Mouse (Mus musculus) spleen, adult 18-20 months (tissue): ENCODE data around the gene Sema4b.

Experiments used
- DNase-seq, 2 experiments: peaks; one replicate each; pipeline ENCODE4 v3.0.0; 2022; ENCODE audit warnings: mixed read lengths in 2 of 2

Gene Sema4b

DNA sequence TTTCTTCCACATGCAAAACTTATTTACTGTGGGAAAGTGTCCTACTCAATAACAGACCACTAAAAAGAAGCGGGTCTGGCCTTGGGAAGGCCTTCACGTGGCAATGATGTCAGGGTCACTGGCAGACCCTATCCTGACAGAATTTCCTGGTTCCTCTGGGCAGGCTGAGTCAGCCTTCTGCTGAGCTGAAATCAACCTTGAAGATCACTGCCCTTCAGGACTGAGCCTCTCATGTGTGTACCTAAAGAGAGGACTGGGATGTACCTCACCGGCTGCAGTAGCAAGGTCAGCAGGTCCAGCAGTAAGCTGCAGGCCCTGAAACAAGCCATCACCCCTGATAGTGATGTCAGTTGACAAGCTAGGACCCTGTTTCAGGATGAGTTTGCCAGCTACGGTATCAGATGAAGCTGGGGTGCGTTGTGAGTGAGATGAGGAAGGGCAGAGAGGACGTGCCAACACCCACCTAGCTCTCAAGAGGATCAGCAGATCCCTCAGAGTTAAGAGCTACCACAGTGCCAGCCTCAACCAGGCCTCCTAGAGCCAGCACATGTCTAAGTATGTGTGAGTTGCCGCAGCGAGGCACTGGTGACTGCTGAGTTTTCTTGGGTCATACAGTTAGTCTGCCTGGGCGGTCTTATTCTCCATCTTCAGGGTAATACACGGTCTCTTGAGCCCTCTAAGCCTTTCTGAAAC lies 8.5 kb upstream of the Sema4b start:
- DNase-seq = no peak

DNA sequence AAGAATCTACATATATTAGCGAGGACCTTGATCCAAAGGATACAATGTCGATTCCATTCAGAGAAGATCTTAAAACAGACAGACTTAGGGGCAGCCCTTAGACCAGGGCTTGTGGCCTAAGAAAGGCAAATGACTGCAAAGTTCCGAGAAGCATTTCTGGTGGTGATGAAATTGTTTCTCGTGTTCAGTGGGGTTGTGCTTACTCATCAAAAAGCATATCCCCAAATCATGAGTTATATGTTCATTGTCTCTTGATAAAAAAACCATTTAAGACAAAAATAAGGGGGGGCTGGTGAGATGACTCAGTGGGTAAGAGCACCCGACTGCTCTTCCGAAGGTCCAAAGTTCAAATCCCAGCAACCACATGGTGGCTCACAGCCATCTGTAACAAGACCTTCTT lies 7.3 kb upstream of the Sema4b start:
- no peak for DNase-seq

DNA sequence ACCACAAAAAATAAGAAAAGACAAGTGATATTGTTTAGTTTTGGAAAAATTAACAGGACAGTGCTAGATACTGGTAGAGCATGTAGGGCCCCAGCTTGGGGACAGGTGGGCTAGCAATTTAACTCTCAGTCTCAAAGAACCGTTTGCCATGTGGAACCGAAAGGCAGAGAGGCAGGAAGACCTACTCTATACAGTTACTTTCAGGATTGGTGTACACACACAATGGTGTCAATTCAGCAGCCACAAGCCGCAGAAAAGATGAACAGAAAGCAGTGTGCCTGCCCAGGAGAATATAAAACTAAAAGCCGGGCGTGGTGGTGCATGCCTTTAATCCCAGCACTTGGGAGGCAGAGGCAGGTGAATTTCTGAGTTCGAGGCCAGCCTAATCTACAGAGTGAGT lies 6.9 kb upstream of the Sema4b start:
- peak in 1 of 2 experiments; percentile 38 for DNase-seq

DNA sequence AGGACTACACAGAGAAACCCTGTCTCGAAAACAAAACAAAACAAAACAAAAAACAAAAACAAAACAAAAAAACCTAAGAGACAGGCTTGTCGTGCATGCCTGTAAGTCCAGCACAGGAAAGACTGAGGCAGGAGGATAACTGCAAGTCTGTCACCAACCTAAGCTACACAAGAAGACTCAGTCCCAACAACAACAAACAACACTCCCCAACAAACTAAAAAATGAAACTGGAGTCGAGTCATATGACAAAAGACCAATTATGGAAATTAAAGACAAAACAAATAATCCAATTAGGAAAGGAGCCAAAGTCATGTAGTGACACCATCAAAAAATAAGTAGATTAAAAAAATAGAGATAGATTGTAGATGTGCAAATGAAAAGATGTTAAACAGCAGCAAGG lies 6.4 kb upstream of the Sema4b start:
- no peak for DNase-seq

DNA sequence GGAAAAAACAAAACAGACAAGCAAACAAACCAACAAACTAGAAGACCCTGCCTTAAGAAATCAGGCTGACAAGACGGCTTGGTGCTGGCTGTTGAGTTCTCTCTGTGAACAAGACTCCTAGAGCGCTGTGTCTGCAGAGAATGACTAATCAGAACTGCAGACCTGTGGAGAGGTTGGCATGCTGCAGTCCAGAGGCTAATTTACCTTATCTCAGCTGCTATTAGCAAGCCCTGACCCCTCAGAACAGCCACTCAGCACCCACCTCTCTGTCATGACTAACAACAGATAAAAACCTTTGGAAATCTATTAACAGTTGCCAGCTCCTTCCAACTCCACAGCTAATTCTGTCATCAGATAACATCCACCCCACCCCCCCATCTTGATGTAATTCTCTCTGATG lies 5.6 kb upstream of the Sema4b start:
- no peak for DNase-seq

DNA sequence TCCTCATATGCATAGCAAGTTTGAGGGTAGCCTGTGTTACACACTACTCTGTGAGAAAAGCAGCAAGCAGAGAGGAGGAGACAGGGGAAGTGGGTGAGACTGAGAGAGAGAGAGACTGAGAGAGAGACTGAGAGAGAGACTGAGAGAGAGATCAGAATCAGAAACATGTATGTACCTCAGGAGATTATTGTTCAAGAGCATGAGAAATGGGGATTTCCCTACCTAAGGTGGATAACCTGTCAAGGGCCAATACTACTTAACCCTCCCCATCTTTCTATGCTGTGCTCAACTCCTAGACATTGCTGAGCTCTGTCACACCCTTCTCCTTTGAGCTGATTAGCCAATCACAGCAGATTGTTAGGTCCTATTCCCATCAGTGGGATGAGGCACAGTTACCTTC lies 4.5 kb upstream of the Sema4b start:
- no peak for DNase-seq

DNA sequence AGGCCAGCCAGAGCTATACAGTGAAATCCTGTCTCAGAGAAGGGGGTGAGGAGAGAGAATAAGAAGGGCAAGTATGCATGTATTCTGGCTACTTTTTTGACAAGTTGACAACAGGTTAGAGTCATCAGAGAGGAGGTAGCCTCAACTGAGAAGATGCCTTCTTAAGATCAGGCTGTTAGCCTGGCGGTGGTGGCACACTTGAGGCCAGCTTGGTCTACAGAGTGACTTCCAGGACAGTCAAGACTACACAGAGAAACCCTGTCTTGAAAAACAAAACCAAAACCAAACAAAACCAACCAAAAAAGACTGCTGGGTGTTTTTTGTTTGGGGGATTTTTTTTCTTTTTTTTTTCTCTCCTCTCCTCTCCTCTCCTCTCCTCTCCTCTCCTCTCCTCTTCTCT lies 3.2 kb upstream of the Sema4b start:
- DNase-seq = no peak

DNA sequence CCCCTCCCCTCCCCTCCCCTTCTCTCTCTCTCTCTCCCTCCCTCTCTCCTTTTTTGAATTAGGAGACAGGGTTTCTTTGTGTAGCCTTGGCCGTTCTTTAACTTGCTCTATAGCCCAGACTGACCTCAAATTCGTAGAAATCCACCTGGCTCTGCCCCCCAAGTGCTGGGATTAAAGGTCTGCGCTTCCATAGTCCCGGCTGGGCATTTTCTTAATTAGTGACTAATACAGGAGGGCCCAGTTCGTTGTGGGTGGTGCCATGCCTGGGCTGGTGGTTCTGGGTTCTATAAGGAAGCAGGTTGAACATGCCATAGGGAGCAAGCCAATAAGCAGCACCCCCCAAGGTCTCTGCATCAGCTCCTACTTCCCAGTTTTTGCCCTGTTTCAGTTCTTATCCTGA lies 2.7 kb upstream of the Sema4b start:
- no peak for DNase-seq

DNA sequence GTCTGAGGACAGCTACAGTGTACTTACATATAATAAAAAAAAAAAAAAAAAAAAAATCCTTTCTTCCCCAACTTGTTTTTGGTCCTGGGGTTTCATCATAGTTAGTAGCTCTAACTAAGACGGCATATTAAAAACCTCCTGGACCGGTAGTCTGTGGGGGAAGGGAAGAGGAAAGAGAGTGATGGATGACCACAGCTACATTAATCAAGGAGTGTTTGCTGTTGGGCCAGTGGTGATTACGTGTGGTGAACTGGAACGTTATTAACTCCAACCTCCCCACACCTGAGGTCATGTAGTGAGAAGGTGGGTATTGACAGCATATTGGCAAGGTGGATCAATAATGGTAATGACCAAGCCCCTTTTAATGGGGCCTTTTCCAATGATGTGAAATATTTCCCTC lies 2.1 kb upstream of the Sema4b start:
- no peak for DNase-seq

DNA sequence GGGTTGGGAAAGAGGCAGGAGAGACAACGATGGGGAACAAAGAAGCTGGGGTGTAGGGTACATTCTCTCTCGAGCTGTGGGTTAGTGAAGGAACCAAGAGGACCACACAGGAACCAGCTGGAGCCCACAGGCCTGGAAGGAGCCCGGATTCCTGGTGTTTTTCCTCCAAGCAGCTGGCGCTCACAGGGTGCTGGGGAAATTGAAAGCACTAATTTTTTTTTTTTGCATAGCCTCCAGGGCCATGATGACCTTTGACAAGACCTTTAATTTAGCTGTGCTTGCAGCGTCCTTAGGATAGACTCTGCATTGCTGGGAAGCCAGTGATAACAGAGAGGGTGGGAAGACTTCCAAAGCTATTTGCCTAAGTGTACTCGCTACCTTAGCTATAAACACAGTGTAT lies 1.7 kb upstream of the Sema4b start:
- no peak for DNase-seq

DNA sequence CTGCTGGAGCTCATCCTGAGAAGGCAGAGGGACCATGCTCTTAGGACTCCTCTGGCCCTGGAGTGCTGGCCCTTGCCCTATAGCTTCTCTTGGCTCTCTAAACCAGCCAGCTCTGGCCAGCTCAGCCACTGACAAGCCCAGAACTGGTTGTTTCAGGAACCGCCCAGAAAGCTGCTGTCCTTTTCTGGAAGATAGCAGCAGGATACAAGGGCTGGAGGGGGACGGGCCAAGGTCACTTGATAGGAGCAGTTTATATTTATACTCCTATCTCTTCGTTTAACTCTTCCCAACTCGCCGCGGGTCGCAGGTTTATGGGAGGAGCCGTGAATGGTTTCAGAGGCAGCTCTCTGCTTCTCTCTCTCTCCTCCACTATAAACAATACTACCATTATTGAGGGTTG lies 620 bp upstream of the Sema4b start:
- DNase-seq = peak in 1 of 2 experiments; percentile 17

DNA sequence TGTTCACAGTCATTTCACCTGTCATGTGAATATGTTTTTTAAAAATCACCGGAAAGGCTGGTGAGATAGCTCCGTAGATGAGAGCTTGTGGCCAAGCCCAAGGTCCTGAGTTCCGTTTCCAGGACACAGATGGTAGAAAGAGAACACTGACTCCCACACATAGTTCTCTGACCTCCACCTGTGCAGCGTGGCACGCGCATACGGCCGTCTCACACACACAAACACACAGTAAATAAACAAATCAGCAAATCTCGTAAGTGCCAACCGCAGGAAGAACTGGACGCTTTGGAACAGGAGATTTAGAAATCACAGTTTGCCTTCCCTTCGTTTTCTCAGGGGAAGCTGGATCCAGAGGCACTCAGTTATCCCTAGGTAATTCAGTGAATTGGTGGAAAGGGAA lies 860 bp downstream of the Sema4b start:
- DNase-seq = no peak

DNA sequence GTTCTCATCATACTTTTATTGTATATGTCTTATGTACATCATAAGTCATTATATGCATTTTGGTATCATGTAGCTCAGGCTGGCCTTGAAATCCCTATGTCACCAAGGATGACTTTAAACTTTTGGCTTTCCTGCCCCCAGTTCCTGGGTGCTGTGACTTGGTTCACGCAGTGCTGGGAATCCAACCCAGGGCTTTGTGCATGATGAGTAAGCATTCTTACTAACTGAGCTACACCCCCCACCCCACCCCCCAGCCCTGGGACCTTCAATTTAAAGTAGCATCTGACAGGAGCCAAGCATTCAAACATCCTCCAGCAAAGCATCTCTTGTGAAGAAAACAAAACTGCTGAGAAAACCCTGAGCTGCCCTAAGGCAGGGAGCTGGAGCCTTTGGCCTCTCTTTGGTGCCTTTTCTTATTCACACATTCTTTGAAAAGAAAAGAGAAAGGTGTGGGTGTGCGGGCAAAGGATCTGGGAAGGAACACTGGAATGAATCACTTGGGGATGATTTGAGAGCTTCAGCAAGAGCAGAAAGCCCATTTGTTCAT lies 2.0 kb downstream of the Sema4b start:
- DNase-seq = no peak

DNA sequence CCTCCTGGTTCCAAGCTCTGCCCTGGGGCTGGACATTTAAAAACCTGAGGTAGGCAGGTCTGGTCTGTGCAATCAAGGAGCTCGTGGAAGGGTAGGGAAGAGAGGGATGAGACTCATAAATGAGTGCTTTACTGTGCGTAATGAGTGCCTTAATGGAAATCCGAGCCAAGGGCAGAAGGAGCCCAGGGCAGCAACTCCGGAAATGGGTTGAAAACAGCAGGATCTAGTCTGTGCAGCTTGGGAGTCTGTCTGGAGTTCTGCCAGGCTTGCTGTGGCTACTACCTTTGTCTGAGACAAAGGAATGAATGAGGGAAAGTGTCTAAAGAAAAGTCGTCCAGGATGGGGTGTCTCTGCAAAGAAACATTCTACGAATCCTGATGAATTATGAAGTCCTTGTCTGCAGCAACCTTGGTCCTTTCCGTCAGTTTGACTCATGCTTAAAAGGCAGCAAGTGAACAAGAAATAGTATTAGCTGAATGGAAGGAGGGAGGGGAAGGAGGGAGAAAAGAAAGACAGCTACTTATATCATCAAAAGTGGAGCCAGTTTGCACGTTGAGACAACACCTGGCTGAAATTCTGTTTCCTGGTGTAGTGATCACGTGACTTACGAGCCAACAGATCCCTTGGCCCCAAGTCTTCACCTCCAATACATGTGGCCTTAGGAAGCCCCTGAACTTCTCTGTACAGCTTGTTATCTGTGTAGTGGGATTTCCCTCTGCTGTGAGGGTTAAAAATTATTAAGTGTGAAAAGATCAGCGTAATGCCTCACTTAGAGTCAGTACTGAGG lies 2.7 kb downstream of the Sema4b start:
- no peak for DNase-seq

DNA sequence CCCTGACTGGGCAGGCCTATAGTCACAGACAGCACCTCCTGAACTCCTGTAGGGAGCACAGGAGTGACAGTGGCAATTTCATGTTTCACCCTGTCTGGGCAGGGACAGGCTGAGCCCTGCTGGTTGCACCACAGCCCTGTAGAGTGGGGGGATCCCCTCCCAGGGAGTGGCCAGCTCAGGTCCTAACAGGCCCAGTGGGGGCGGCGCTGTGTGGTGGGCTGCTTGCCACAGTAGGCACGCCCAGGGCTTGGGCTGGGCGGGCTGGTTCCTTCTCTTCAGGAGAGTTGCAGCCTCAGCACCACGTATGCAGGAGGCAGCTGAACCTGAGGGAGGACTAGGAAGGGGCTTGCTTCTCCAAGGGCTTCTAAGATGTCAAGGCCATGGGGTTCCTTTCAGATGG lies 4.8 kb downstream of the Sema4b start:
- DNase-seq = peak; percentile 68 to 72

DNA sequence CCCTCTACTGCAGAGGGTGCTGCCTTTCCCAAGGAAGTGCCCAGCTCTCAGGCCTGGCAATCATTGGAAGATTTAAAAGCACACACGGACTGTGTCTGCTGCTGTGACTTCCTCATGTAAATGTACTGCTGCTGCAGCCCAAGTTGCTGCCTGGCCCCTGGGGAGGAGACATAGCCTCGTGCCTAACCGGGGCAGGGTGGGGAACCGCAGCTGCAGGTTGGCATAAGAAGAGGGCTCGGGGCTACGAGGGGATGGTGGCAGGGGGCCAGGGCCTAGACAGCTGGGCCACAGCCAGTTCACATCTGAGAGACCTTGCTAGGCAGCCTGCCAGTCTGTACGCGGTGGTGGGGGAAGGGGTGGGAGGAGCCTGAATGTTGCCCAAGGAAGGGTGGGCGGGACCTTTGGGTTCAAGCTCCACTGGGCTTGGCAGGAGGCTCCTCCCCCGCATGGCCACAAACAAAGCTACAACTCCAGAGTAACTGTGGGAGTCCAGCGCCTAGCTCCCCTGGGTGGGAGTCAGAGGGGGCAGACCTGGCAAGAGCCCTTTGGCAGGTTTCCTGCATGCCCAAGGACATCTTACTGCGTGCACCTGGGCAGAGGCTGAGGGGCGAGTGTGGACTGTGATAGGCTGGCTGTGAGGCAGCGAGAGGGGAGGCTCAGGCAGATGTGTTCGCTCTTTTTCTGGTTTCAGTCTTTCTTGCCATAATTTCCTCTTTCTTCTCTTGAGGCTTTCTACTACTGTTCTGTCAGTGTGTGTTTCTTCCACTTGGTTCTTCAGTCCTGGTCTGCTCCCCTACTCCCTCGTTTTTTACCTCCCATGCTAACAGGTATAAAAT lies 5.8 kb downstream of the Sema4b start:
- peak; percentile 85 to 89 for DNase-seq

DNA sequence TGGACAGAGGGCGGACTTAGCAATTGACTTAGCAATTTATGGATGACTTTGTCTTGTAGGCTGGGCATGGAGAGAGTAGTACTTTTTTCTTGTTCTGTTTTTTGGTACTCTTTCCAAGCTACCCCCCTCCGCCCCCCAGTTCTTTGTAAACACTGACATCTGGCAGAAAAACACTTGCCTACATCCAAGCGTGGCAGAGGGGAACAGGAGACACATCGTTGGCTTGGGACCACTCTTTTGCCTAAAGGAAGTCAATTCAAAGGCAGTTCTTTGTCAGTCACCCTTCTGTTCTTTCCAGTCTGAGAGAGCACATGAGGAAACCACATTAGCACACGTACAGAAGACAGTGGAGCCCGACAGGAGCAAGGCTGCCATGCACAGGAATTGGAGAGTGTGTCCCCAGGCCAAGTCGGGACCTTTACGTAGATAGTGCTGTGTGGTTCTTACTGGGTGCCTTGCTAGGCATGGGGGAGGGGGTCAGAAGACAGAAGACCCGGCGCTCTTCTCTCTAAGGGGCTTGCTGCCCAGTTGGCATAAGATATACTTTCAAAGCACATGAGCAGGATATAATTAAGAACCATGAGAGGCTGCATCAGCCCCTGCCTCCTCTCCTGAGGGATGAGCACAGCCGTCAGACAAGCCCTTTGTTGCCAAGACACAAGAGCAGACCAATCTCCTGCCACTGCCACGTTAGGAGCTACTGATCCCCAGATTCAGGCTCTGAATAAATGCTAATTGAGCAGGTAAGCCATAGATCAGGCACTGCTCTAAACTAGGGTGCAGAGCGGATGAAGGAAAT lies 7.5 kb downstream of the Sema4b start:
- no peak for DNase-seq

DNA sequence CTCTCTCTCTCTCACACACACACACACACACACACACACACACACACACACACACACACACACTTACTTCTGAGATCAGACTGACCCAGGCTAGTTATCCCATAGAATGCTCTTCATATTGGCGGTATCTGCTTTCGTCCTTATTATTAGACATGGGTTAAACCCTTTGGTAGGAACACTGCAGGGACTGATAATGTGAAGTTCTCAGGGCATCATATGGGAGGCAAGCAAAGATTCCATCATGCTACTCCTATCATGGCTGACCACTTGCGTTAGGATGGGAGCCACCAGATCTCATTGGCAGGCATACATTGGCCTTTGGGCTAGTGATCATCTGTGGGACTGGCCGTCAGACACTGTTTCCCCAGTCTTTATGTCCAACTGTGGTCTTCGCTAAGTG lies 8.5 kb downstream of the Sema4b start:
- no peak for DNase-seq

DNA sequence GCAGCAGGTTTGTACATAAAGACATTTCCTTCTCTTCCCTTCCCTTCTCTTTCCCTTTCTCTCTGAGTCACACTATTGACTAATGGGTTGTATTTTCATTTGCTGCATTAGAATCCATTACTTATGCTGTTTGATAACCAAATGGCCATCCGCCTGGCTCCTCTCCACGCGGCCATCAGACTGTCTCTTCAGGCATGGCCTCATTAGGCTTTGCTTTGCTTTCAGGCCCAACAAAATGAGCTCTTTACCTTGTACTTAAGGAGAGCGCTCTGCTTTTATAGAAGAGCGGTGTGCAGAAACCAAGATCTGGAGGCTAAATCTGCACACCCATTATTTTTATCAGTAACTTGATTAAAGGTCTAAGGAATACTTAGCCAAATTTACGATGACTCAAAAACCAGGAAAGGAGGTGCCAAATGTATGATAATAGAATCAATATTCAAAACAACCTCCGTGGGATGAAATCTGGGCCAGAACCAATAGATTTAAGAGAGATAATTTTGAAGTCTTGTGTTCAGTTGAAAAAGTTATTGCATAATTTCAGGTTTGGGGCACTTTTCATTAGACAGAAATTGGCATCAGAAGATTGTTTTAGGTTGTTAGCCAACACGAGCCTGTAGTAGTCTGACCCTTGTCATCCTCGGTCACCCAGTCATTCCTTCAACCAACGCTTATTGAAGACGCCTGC lies 9.1 kb downstream of the Sema4b start:
- no peak for DNase-seq

DNA sequence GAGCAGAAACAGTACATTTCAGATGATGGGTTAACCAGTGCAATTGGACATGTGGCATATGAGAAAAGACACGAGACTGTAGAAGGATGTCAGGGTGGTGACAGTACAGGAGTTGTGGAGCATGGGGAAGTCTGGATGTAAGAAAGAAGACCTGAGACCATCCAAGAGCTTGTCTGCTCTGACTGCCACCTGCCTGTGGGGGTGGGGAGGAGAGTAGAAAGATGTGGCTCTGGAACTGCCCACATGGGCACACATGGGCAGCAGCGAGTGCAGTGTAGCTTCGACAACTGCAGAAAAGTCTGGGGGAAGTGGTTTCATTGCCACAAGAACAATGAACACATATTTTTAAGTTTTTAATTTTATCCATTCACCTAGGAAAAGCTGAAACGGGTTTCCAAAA lies 10.7 kb downstream of the Sema4b start:
- DNase-seq = peak in 1 of 2 experiments; percentile 51

DNA sequence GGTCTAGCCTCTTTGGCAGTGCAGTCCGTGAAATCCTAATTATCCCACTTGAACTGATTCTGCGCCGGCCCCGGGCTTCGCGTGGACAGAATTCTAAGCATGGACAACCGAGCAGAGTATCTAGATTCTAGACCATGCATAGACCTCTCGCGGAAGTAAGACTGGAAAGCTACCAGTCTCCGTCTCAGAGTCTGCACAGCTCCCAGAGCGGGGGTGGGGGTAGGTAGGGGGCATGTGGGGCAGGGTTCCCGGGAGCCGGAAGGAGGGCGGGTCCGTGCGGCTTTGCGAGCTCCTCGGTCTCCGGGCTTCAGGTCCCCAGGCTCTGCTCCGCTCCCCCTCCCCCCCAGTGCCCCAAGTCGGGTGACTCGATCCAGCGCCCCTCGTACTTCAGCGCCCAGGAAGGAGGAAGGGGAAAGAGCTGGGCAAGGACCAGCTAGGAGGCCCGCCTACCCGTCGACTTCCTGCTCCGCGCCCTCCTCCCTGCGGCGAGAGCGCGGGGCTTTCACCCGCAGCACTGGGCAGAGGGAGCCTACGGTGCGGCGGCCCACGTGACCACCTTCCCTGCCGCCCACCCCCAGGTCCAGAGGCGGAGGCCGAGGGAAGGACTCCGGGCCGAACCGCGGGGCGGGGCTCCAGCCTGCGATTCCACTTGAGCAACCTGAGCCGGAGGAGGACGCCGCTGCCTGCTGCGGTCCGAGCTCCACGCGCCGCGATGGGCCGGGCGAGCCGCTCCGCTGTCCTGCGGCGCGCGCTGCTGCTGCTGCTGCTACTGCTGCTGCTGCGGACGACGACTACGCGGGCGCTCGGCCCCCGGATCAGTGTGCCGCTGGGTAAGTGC lies 11.5 kb downstream of the Sema4b start:
- peak; percentile 76 to 78 for DNase-seq
